Mouse (Mus musculus) kidney, adult 9 months (tissue): ENCODE results near the gene Edar.
"Not testable (repeated sequence)": the region's sequence is repeated elsewhere in the genome, so short reads cannot be mapped to it uniquely, and the experiment has no call there.

Experiments
- DNase-seq: peaks from one replicate; pipeline ENCODE4 v3.0.0; 2022

Edar gene

GRCm38 (mm10) chr10:58675533-58675932 is at the start of gene Edar:
Edar (minus strand) TSS chr10:58675654.
- peak; percentile 77 for DNase-seq

- not testable (repeated sequence) for DNase-seq
Measured at GRCm38 (mm10) chr10:58718110-58718509, 42.7 kb upstream of the Edar start, which contains the start of gene Gm17542. Gm17542 (minus strand) TSS chr10:58718210.

DNA sequence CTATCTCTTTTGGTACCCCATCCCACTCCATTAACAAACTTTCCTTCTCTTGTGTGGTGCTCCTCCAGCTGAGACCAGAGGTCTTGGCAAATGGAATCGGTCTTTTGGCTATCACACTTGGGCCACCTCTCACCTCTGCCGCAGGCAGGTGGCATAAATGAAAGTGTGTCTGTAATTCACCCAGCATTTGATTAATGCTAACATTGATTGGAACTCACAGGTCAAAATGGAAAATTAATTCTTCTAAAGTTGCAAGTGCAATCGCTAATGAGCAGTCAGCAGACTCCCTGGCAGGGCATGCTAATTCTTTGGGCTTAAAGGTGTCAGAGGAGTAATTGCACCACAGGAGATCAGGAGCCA is 39.3 kb upstream of the Edar start:
- no peak for DNase-seq

DNA sequence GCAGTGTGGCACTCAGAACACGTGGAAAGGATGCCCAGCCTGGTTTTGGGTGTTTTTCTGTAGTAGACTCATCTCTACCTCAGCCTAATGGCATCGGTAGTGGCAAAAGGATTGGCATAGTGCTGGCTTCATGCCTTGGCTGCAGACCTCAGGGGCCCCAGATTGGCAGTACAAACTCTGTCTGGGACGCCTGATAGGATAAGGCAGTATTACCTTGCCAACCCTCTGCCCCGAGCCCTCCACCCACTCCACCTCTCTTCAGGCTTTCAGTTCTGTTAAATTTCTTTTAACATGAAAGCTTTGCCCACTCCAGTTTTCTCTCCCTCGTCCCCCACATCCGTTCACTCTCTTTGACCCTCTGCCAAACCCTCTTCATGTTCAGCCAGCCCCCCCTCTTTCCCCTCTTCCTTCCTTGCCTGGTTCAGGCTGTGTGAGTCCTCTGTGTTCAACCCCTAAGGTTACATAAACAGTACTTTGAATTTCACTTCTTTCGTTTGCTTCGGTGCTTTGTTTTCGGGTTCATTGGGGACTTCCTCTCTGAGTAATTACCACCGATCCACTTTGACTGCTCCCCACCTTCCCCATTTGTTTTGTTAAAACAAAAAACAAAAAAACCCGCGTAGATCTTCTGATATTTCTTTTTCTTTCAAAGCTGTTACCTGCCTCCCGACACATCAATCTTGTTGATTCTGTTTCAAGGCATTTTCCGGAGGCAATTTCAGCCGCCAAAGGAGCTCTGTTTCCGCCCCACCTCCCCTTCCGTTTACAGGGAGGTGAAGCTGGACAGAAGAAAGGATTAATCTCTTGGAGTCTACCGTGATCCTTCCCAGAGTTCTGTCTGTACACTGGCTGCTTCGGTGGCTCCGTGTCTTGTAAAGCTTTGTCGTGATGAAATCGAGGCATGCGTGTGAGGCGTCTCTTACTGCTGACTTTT is 38.7 kb upstream of the Edar start:
- peak; percentile 3 for DNase-seq

GRCm38 (mm10) chr10:58713225-58713624 is 37.8 kb upstream of the Edar start:
- DNase-seq, result no peak

DNA sequence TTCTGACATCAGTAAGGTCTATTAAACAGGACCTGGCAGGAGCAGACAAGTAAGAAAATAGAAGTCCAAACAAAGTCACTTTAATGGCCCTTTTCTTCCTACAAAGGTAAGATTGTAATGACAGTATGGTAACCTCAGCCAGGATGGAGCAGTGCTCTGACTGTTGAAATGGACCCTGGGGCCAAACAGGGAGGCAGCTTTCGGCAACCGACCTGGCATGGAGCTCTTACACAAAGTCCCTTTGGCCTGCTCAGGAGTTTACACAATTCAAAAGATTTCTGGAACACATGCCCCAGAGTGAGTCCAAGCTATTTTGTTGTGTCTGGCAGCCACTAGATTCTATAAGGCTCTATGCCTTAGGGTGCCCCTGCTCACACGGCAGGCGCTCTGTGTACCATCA is 33.6 kb upstream of the Edar start:
- no peak for DNase-seq

DNA sequence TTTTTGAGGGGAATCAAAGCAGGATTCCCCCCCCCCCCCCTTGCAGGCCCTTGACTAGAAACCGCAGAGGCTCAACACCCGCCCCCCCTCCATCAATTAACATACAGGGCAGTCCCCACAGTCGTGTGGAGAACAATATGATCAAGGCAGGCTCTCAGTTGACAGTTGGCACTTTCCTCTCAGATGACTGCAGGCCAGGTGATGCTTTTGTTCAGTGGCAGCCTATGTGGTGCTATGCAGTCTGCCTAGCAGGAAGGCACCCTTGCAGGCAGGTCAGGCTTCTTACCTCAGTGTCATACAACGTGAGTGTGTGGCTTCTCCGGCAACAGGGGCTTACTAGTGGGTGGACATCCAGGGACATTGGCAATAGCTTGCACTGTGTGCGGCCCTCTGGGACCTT is 25.1 kb upstream of the Edar start:
- DNase-seq, result no peak

- no peak for DNase-seq
Measured at GRCm38 (mm10) chr10:58700160-58700559, 24.7 kb upstream of the Edar start.

- no peak for DNase-seq
Measured at GRCm38 (mm10) chr10:58698955-58699354, 23.5 kb upstream of the Edar start.

DNA sequence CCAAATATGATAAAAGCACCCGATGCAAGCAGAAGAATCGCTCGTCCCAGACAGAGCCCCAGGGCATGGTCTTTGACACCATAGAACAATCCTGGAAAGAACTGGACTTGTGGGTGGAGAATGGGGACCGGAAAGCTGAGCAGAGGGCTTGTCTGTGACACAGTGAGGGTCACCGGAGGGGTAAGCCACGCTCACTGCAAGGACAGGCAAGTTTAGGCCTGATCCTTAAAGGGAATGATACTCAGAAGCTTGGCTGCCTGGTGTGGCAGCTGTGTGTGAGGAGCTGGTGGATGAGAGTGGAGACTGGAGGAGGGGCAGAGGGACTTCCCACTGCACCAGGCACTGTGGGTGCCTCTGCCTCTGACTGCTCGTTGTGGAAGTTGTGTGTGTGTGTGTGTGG is 15.6 kb upstream of the Edar start:
- DNase-seq, result no peak

DNA sequence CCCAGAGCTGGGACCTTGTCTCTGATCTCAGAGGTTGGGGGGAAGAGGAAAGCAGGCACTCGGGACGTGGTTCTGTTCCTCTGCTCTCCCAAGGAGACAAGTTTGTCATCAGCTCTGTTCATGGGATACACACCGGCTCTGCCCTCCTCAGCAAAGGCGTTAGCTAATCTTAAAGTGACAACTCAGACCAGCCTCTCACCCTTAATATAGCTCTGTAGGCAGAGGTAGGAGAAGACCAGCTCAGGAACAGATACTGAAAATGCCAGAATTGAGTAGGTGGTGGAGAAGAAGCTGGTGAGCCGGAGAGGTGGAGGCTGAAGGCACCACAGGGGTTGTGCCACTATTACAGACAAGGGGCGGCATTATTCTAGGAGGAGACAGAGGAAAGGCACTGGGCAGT is 3.8 kb upstream of the Edar start:
- no peak for DNase-seq

- DNase-seq, result peak; percentile 78
Measured at GRCm38 (mm10) chr10:58673278-58674061, 2.0 kb downstream of the Edar start.

DNA sequence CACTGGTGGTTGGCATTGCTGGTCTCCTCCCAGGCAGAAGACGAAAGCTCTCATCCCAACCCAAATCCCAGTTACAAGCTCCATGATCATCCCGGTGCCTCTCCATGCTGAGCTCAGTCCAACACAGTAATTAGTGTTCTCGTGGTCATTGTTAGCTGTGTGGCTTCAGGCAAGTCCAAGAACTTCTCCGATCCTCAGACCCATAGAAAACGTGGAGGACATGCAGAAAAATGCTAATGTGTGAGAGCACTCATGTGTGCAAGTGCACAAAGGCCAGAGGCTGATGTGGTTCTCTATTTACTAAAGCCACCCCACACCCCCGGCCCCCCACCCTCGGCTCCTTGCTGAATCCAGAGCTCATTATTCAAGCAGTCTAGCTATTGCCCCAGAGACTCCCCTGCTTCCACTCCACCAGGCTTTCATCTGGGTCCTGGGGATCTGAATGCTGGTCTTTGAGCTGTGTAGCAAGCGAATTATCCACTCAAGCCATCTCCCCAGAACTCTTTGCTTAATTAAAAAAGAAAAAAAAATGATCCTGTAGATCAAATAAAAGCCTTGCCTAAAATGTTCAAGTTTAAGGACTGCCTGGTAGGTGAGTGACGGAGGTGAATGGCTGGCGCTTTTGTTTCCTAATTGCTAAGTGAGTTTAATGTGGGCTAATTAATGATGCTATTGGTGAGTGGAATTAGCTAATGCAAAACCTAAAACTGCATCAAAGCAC is 2.7 kb downstream of the Edar start:
- DNase-seq, result no peak

DNA sequence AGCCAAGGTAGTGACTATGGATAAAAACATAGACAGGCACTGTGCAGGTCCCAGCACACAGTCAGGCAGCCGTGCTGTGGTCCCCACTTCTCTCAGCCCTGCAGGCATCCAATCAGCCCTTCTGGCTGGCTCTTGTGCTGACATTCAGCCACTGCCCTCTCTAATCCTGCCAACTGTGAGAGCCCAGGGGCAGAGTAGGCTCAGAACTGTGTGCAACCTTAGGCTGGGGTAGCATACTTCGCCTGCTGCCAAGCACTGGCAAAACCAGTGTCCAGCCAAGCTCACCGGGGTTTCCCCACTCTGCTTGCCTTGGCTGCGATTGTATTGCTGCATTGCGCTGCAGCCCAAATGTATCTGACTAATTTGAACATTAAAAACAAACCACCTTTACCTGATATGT is 11.6 kb downstream of the Edar start:
- peak; percentile 38 for DNase-seq

DNA sequence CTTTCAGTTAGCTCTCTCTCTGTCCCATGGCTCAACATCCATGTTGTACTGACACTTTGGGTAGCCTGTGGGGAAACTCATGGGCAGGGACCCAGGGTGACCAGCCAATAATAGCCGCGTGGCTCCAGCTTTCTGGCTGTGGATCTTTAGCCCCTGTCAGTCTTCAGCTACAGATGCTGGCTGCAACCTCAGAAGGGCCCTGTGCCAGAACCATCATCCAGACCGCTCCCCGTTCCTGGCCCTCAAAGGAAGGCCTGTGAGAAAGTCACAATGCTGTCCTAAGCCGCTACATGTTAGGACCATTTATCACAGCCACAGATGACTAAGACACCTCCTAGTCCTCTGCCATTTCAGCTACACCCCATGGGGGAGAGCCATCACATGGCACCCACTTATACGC is 12.0 kb downstream of the Edar start:
- no peak for DNase-seq

DNA sequence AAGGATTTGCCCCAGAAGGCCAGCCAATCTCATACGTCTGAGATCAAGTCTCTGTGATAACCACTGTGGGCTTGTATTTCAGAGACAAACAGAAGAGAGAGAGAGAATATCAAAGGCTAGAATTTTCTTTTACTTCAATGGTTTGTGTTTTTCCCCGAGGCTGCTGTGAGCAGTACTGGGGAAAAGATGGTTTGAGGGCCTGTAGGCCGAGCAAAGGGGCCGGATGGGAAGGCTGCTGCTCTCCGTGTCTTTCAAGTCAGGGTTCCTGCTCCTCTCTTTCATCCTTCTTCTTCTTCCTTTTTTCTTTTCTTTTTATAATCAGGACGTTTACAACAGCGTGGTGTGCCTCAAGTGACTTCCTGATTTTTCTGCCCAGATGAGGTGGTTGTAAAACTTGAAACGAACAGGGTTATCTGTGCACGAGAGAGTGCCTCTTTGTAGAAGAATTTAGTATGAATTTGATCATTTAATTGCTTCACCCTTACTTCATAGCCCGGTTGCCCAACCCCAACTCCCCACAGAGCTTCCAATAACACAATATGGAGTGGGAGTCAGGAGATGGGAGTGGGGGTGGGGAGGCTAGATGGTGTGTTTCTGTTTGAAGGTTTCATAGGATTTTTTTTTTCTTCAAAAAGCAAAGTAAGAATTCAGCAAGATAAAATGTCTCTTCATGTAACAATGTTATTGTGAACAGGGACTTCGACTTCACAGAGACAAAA is 16.0 kb downstream of the Edar start:
- DNase-seq, result no peak

GRCm38 (mm10) chr10:58657731-58658130 is 17.7 kb downstream of the Edar start:
- DNase-seq, result peak; percentile 45

GRCm38 (mm10) chr10:58653679-58654078 is 21.8 kb downstream of the Edar start:
- no peak for DNase-seq

DNA sequence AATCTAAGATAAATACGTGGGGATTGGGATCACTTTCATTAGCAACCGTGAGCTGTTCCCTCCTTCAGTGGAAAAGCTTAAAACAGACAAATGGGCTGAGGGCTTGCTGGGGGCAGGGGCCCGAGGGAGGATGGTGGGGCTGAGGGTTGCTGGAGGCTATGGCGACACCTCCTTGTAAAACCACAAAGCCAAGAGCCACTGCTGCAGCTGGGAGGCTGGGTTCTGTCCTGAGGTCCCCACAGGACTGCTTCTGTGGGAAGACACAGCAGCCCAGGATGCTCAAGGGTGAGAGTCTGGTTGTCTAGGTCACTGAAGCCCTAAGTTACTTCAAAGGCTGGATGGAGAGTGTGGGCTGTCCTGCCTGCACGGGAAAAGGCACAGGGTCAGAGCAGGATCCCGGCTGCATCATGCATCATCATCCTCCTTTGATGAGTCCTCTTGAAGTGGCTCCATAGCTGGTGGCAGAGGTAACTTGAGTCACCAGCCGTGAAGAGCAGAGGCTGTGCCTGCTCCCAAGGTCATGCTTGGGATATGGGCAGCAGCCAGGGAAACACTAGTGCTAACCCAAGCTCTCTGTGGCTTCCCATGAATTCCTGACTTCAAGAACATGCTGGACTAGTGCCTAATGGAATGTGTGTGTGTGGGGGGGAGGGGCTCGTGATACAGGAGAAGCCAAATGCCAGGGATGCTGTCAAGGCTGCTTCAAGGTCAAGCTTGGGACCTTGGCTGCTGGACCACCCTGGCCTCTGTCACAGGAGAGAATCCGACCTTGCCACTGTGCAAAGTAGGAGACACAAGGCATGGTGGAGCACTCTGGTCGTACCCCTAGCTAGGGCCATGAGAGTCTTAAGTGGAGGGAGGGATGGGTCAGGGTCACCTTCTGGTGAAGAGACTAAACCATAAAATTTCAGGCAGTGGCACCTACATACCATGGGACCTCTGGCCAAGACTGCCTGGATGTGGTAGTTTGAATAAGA is 22.7 kb downstream of the Edar start:
- DNase-seq, result peak; percentile 52

DNA sequence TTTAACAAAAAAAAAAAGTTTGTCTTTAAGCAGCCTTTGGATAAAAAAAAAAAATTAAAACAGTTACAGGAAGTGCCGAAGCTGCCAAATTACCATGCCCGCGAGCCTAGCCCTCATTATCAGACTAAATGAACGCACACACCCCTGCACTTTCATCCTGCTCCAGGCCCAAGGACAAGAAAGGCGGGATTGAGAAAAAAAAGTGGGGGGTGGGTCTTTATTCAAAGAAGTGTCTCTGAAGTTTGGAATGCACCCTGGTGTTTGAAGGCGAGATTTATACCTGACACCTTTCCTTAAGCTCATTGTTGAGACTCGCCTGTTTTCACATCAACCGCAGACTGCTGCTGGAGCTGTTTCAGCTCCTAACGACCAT is 23.4 kb downstream of the Edar start:
- DNase-seq, result no peak

DNA sequence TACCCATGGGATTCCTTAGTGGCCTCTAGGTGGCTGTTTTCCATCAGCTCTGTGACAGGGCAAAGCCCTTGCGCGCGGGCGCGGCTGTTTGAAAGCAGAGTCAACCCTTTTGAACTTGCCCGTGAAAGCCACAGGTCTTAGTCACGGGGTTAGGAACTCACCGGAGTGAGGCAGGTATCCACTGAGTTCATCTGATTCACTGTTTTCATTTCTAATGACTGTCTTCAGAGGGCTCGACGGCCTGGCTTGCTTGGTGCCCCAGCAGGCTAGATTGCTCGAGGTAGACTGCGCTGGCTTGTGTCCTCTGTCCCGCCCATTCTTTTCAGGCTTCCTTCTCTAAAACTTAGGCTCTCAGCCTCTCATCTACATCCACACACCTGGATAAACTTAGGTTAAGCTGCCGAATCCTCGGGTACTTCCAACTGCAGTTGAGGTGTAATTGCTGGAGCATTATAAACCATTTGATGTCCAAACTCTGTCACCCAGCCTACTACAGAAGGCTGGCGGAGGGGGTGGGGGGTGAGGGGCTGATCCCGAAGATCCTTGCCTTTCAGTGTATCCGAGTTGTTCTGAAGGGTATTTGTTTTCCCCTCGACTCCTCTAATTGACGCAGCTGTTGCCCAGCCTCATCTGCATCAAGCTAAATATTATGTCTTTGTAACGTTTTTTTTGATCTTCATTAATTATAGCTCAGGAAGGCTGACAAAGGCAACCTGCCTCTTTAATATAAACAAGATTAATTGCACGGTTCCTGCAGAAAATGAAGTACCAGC is 24.0 kb downstream of the Edar start:
- DNase-seq, result no peak
